Mouse (Mus musculus) lung, adult 2 months (tissue): ENCODE results near the gene Hist1h4c.

ENCODE experiments used
- CTCF ChIP-seq: fragments of 200-500 bp; IDR thresholded peaks from 2 replicates; pipeline ENCODE4 v1.5.1; 2011; ENCODE audit warnings: mild to moderate bottlenecking, low read length, control low read depth; ENCODE audit not compliant: insufficient read depth
- POLR2A ChIP-seq: fragments of 200-500 bp; IDR thresholded peaks from 2 replicates; pipeline ENCODE4 v1.6.1; 2011; ENCODE audit warnings: low read depth, mild to moderate bottlenecking, control low read depth, low read length, borderline replicate concordance; ENCODE audit errors: extremely low read depth

- TF ChIP-seq CTCF (no peak), POLR2A (no peak)
Measured at GRCm38 (mm10) chr13:23743215-23743614, 45.0 kb upstream of the Hist1h4c start.
